Mouse (Mus musculus) common myeloid progenitor, adult 5-6 weeks (primary cell): Measurements from ENCODE around the gene Tmem92. TPM values are rescaled to one million over a fixed set of nuclear protein-coding genes. Genes with fewer than 3 reads are reported as not detected.

ENCODE experiments used
- ATAC-seq: replicated peaks from 2 replicates; pipeline ENCODE4 v1.8.0; 2016; ENCODE audit warnings: low read depth, mild to moderate bottlenecking, moderate TSS enrichment, inconsistent platforms; ENCODE audit not compliant: poor library complexity, severe bottlenecking
- total RNA-seq: library from RNA; stranded (forward); fragments of 200-1000, 187-1606 nt; gene quantifications from 2 replicates; pipeline ENCODE4 v1.2.3, GENCODE M21; 2017

Tmem92 gene
- total RNA-seq, 1 experiment from 2014 or later = not detected

DNA sequence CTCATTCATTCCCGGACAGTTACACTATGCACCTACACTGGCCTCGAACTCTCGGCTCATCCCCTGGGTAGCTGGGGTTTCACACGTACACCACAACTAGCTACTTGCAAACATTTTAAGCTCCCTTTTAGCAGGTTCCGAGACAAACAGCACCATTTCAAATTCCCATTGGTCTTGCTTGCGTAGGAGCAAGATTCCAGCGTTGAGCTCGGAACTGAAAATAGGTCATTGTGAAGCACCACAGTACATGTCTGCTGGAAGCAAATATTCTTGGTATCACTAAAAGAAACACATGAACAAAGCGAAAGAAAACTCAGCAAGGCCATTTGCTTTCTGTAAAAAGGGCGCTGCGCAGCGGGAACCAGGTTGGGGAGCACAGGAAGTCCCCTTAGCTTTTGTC lies 51.3 kb downstream of the Tmem92 start:
- ATAC-seq = no peak

DNA sequence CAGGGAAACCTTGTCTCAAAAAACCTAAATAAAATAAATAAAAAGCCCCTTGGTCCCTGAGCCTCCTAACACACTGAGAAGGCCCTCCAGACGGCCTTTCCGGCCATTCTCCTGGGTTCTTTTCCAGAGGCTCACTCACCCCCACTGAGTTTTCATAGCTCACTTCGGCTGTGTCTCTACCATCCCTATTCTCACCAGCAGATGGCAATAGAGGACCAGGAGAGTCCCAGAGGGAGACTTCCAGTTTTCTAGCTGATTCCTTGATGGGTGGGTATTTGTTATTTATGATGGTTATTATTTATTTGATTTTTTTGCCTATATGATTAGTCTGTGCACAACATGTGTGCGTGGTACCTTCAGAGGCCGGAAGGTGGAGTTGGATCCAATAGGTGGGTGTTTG lies 52.2 kb downstream of the Tmem92 start:
- peak; percentile 86 for ATAC-seq

DNA sequence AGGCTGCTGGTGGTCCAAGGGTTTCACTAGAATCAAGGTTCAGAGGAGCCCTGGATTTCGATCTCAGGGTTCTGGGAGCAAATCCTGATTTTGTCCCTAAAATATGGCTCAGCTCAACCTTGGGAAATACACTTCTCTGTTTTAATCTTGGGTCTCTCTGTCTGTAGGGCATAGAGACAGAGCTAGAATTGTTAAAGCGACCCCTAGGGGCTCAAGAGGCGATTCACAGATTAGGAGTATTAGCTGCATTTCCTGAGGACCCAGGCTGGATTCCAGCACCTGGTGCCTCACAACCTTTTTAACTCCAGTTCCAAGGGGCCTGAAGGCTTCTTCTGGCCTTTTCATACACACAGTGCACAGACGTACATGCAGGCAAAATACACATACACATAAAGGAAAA lies 52.9 kb downstream of the Tmem92 start:
- ATAC-seq = 0 out of 2 replicates have a peak, but pooled peaks have one; percentile 50

DNA sequence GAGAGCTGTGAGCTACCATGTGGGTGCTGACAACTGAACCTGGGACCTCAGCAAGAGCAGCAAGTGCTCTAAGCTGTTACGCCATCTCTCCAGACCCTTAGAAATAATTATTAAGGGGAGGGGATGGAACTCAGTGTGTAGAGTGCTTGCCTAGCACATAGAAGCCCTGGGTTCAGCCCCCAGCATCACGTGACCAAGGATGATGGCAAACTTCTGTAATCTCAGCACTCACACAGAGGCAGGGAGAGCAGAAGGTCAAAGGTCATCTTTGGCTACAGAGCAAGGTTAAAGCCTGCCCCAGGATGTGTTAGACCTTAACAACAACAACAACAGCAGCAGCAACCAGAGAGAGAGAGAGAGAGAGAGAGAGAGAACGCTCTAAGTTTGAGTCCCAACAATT lies 54.0 kb downstream of the Tmem92 start:
- no peak for ATAC-seq

DNA sequence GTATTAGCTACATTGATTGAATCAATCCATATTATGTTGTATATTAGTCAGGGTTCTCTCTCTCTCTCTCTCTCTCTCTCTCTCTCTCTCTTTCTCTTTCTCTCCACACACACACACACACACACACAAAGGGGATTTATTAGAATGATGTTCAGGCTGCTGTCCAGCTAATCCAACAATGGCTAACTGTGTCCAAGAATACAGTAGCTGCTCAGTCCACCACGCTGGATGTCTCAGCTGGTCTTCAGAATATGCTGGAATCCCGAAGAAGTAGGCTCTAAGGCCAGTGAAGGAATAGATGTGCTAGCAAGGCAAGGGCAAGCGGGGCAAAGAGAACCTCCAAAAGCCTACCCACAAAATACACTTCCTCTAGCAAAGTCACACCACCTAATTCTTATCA lies 55.2 kb downstream of the Tmem92 start:
- no peak for ATAC-seq

Other genes with a start within 250 kb of the Tmem92 start
- 6.2 and 10.6 TPM in 2 replicates for gene Rsad1, start 233.4 kb downstream of the Tmem92 start, total RNA-seq
- gene Chad, start 217.7 kb downstream of the Tmem92 start, total RNA-seq = not detected in 2 replicates
- gene Acsf2, start 180.8 kb downstream of the Tmem92 start, total RNA-seq = 7.9 and 8.1 TPM in 2 replicates
- gene Lrrc59, start 152.9 kb downstream of the Tmem92 start, total RNA-seq = 149 and 151 TPM in 2 replicates
- 35.0 and 63.6 TPM in 2 replicates for gene Mrpl27, start 128.9 kb downstream of the Tmem92 start, total RNA-seq
- 35.2 and 37.9 TPM in 2 replicates for gene Eme1, start 128.7 kb downstream of the Tmem92 start, total RNA-seq
- gene Xylt2, start 105.2 kb downstream of the Tmem92 start, total RNA-seq = 6.6 and 8.6 TPM in 2 replicates
- gene Gm11541, start 78.2 kb downstream of the Tmem92 start, total RNA-seq = not detected in 2 replicates
- gene Cdc34b, start 40.9 kb downstream of the Tmem92 start, total RNA-seq = 0.09 TPM in 1 of 2 replicates, not detected in the other
- not detected in 2 replicates for gene Col1a1, start 153.5 kb upstream of the Tmem92 start, total RNA-seq
- gene Hils1, start 184.9 kb upstream of the Tmem92 start, total RNA-seq = not detected in 2 replicates
- not detected in 2 replicates for gene Sgca, start 193.6 kb upstream of the Tmem92 start, total RNA-seq
- 145 and 164 TPM in 2 replicates for gene Ppp1r9b, start 208.3 kb upstream of the Tmem92 start, total RNA-seq
- gene Samd14, start 227.2 kb upstream of the Tmem92 start, total RNA-seq = 15.5 and 16.6 TPM in 2 replicates